Mouse (Mus musculus): Measurements from ENCODE around the gene Sowaha.

The Sowaha gene

DNA sequence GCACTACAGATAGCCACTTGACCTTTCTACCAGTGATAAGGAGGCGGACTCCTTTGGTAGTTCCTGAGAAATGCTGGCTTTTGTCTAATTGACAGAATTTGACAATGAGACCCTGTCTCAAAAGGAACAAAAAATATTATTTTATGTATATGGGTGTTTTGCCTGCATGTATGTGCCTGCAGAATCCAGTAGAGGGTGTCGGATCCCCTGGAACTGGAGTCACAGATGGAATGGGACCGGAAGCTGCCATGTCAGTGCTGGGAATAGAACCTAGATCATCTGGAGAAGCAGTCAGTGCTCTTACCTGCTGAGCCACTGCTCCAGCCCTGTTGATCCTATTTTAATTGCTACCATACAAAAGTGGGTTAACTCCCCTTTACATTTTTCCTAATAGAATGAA is 7.4 kb downstream of the Sowaha start:
- DNase-seq (ENCODE audit: low read depth) = no peak

DNA sequence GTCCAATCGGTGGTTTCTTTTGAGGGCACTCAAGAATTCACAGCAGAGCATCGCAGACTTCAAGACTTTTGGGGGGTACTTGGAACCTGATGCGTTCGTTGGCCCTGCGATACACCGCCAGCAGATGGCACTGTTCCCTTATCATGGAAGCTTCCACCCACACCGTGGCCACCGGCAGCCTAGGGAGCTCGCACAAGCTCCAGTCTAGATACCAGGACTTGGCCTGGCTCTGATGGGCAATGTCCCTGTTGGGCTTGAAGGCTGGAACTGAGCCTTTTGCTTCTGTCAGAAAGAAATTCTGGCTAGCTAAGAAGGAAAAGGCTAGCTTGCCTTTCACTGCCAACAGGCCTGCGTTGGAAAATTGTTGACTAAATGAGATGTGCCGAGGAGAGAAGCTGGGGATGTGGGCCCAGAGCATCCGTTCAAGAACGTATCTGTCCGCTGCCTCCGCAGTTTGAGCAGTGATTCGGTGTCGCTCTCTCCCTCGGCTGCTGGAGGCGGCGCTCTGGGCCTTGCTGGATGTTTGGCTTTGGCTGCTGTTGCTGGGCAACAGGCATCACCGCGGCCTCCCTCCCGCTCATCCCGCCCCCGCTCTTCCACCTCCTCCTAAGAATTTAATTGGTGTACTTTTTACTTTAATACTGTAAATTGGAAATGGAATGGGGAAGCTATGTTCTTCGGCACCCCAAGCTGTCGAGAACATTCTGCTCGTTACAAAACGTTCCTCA is 9.9 kb downstream of the Sowaha start, which contains the start of gene Gm9837:
Gene Gm9837 (minus strand): TSS at position 512 of the 728 bp plus-strand sequence.
- DNase-seq (ENCODE audit: low read depth) = peak; percentile 91

DNA sequence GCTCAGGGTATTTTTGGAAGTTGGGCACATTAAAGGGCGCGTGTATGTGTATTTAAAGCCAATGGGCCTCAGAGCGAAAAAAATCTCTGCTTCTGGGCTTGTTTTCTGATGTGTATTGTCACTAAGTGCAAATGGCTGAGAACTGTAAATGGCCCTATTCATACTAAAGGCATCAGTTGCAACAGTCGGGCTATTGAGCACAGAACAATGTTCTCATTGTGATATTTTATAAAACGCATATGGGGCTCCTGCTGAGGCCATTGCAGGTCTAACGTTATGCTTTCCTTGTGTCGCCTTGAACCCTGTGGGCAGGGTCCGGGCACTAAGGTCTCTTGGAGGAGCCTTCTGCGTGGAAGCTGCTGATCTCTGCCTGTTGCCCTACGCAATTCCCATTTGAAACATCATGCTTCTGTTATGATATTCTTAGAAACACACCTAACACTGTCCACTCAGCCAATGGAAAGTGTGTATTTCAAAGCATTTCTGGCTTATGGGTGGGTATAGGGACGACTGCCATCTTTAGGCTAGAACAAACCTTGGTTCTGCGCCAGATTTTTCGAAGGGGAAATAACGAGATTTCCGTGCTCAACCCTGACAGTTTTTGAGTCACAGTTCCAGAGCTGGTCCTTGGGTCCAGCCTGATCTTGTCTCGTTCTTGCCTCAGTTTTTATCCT is 10.6 kb downstream of the Sowaha start:
- DNase-seq (ENCODE audit: low read depth) = no peak

DNA sequence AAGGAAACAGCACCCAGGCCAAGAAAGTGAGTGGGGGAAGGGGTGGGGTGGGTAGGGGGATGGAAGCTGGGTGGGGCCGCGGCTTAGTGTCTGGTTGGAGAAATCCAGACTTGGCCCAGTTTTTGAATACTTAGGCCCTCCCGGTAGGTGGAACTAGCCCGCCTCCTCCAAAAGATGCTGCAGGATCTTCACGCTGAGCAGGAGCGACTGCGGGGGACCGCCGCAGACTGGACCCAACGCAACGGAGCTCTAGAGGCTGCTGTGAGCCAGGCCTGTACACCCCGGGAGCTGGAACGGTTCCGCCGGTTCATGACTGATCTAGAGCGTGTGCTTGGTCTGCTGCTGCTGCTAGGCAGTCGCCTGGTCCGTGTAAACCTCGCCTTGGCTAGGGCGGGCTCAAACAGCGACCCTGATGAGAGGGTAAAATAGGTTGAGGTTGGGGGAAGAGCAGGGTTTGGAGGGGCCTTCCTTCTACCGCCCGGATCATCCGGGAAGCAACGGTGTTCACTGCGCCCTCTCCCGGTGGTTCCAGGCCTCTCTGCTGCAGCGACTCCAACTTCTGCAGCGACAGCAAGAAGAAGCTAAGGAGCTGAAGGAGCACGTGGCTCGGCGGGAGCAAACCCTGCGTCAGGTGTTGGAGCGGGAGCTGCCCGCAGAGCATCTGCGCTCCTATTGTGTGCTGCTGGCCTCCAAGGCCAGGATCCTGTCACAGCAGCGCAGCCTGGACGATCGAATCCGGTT is 13.7 kb downstream of the Sowaha start:
- peak; percentile 57 for DNase-seq (ENCODE audit: low read depth)

DNA sequence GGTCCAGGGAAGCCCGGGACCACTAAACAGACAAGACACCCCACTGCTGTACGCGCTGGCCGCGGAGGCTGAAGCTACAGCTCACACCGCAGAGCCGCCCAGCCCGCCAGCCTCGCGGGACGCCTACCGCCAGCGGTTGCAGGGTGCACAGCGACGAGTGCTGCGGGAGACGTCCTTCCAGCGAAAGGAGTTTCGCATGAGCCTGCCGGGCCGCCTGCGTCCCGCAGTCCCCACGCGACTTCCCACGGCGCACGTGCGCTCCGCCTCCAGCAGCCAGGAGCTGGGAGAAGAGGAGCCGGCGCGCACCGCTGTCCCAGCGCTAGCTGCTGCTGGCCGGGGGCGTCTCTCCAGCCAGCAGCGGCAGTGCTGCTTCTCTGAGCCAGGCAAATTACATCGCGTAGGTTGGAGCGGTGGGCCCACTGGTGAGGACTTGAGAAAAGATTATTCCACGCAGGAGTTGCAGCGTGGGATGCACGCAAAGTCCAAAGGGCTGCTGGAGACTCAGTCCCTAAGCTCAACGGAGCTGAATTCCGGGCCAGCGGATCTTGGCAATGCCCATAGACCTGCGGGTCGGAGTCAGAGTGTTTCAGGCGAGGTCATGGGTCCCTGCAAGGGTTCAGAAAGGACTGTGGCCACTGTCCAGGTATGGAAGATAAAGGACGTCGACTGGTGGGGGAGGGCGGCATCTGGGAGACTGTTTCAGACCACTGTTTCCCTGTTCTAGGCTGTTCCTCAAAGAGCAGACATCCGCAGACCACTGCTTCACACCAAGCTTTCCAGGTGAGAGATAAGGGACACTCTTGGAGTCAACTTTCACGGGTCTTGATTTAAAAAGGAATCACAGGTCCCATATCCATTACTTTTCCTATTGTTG is 16.3 kb downstream of the Sowaha start:
- no peak for DNase-seq (ENCODE audit: low read depth)

- no peak for DNase-seq (ENCODE audit: low read depth)
Observed at GRCm38 (mm10) chr11:53461727-53462126, 18.3 kb downstream of the Sowaha start.

GRCm38 (mm10) chr11:53460192-53460591 is 19.9 kb downstream of the Sowaha start:
- no peak for DNase-seq (ENCODE audit: low read depth)

GRCm38 (mm10) chr11:53458996-53459395 is 21.1 kb downstream of the Sowaha start:
- no peak for DNase-seq (ENCODE audit: low read depth)

GRCm38 (mm10) chr11:53457372-53457954 is 22.6 kb downstream of the Sowaha start:
- no peak for DNase-seq (ENCODE audit: low read depth)

DNA sequence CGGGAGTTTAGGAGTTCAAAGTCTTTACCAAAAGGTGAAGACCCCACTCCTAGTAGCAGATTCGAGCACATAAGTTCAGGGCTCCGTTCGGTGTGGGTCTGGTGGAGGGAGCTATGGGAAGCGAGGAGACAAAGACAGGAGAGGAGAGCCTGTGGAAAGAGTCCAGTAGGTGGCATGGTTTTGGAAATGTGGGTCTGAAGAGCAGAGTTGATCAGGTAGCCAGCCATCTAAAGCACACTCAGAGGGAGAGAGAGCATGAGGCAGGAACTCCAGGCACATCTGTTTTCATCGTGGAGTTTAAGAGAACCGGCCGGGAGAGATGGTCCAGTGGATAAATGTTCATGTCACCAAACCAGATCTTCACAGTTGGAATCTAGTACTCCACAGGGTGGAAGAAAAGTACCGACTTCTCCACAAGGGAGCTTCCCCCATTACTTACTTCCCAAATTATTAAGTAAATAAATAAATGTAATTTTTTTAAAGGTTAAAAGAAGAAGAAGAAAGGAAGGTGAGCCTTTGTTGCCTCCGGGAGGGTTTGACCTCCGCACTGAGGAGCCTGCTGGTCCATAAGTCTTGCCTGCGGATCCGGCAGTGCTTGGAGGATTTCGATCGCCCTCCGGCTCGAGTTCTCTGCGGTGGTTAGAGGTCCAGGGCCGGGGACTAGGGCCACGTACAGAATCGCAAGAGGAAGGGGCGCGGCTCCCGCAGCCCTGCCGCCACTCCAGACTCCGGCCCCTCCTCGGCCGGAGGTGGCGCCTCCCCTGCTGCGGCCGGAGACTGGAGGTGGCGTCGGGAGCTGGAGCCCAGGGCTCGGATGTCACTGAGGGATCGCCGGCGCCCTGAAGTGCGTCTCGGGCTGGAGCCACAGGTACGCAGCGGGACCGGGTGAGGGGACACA is 23.4 kb downstream of the Sowaha start, which contains the start of the genes Gm10447 and Shroom1:
Gene Gm10447 (minus strand): TSS at position 637 of the 898 bp plus-strand sequence.
Gene Shroom1 (plus strand): TSS at position 732 of the 898 bp plus-strand sequence.
- no peak for DNase-seq (ENCODE audit: low read depth)

- no peak for DNase-seq (ENCODE audit: low read depth)
Observed at GRCm38 (mm10) chr11:53453031-53453430, 27.0 kb downstream of the Sowaha start.

DNA sequence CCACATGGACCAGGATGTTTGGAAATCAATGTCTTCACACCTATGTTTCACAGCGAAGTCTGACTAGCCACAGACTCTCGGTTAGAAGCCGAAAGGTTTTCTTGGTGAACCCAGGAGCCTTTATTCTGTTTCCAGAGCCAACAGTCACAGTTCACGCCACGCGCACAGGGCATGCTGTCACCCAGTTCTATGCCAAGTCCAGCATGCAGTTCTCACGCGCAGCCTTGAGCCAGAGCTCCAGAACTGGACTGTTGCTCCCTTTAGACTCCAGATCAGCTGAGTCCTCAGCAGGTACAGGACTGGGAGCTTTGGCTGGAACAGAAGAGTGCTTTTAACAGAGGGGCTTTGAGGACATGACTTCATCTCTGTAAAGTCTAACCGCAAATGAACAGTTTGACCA is 27.7 kb downstream of the Sowaha start:
- no peak for DNase-seq (ENCODE audit: low read depth)

DNA sequence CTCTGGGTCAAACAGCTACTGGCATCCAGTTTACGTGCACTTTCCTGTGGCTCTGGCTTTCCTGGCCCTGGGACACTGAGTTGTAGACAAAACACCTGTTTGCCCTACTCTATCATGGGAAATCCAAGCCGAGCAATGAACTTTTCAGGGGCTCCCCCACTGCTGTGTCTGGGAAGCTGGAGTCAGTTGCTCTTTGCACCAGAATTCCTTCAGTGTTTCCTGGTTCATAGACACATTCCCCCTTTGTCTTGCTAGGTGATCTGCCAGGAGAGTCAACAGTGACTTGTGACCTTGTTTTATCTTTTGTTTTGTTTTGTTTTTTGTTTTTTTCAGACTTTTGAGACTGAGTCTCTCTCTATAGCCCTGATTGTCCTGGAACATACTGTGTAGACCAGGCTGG is 28.7 kb downstream of the Sowaha start:
- DNase-seq (ENCODE audit: low read depth) = no peak

- no peak for DNase-seq (ENCODE audit: low read depth)
Observed at GRCm38 (mm10) chr11:53450070-53450705, 29.9 kb downstream of the Sowaha start.

DNA sequence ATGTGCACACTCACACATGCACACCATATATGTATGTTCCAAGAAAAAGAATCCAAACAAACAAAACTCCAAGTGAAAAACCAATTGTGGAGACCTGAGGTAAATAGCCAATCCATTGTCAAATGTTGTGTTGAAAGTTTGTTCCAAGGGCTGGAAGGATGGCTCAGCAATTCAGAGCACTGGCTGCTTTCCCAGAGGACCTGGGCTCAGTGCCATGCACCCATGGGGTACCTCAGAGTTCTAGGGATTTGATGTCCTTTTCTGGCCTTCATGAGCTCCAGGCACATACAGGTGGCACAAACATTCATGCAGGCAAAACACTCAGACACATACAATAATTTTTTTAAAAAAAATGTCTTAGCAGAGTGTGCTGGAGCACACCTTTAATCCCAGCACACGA is 31.5 kb downstream of the Sowaha start:
- no peak for DNase-seq (ENCODE audit: low read depth)

- DNase-seq (ENCODE audit: low read depth) = no peak
Observed at GRCm38 (mm10) chr11:53447996-53448395, 32.1 kb downstream of the Sowaha start.

DNA sequence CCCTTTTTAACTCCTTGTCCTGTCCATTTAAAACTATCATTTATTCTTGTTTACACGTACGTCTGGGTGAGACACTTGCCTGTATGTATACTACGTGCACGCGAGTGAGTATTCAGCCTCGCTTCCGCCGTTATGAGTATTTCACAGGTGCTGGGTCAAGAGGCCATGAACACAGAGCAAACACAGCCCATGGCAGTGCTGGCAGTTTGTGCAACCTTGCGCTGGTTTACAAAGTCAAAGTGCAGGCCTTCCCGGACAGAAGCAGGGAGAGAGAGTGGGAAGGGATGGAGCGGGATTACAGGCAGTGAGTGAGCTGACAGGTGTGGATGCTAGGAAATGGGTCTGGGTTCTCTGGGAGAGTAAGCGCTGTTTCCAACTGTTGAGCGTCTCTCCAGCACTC is 33.9 kb downstream of the Sowaha start:
- DNase-seq (ENCODE audit: low read depth) = no peak

- no peak for DNase-seq (ENCODE audit: low read depth)
Observed at GRCm38 (mm10) chr11:53445562-53445961, 34.5 kb downstream of the Sowaha start.

GRCm38 (mm10) chr11:53443861-53444260 is 36.2 kb downstream of the Sowaha start:
- DNase-seq (ENCODE audit: low read depth) = peak; percentile 46

- DNase-seq (ENCODE audit: low read depth) = peak; percentile 43
Observed at GRCm38 (mm10) chr11:53441921-53442320, 38.2 kb downstream of the Sowaha start.
